Comparison of ENCODE assay signal across 9 mouse cellular contexts in the genomic region with DNA sequence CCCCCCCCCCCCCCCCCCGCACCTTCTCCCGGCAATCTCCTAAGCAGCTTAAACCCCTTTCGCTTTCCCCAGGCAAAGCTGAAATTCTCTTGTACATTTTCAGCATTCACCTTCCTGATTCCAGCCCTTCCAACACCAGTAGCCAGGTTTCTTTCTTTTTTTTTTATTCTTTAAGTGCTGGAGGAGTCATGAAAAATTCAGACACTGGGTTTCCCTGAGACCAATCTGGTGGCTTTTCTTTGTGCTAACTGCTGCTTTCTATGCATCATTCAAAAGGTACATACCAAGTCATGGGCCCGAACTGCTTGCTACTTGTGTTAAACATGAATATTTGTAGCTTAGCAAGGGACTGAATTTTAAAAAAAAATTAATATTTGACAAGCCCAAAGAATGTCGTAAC.
DNase-seq lines count a peak whose midpoint lies in the region; ATAC-seq and TF ChIP-seq lines count a peak whose summit lies in the region.
"Had no signal": no experiment of that assay in that cellular context is flagged by ENCODE, and none has a peak within 500 bp of the region (broad histone marks: within the 10 kb centered on the region; RNA-seq: fewer than 3 reads in every experiment).

No protein-coding gene starts in this region.

- no peak overlapping the region for H3K27ac ChIP-seq in heart, embryonic 11.5 days (ENCODE audit: low read depth, low read length)
- no peak overlapping the region for H3K27ac ChIP-seq in neural tube, embryonic 12.5 days
- no peak overlapping the region for H3K27ac ChIP-seq in neural tube, embryonic 15.5 days (replicated peaks)
- peak overlapping the region; percentile 4; the same call in 1 of the 2 replicates for H3K27ac ChIP-seq in midbrain, embryonic 16.5 days (ENCODE audit: low read length)
- no peak overlapping the region for H3K27ac ChIP-seq in cerebellum, adult 2 months (ENCODE audit: insufficient read depth, low read length)

- H3K4me2 ChIP-seq in heart, embryonic 11.5 days, result peak overlapping the region; percentile 39
- peak overlapping the region; percentile 24; the same call in 1 of the 2 replicates for H3K4me2 ChIP-seq in neural tube, embryonic 12.5 days (replicated peaks)
- H3K4me2 ChIP-seq in neural tube, embryonic 15.5 days, result no peak overlapping the region
- H3K4me2 ChIP-seq in midbrain, embryonic 16.5 days (ENCODE audit: low read length), result peak overlapping the region; percentile 57

- intact Hi-C loops in heart, postnatal 25 days (cut with DNase I), result no loop called here

- no peaks in the 10 kb centered on the region for H3K9me3 ChIP-seq in heart, embryonic 11.5 days (replicated peaks; ENCODE audit: control insufficient read depth, low read length)
- H3K9me3 ChIP-seq in neural tube, embryonic 12.5 days, result no peaks in the 10 kb centered on the region
- H3K9me3 ChIP-seq in neural tube, embryonic 15.5 days (replicated peaks), result no peaks in the 10 kb centered on the region
- no peaks in the 10 kb centered on the region for H3K9me3 ChIP-seq in midbrain, embryonic 16.5 days (replicated peaks; ENCODE audit: control insufficient read depth, low read length, poor library complexity, severe bottlenecking)

- TF ChIP-seq POLR2A in cerebellum, adult 2 months (IDR thresholded peaks at IDR 0.05; ENCODE audit: borderline replicate concordance, insufficient read depth, low read length), result no peak

- no peak for TF ChIP-seq CTCF in cerebellum, adult 2 months (IDR thresholded peaks at IDR 0.05; ENCODE audit: borderline replicate concordance, insufficient read depth, low read depth, low read length)

- H3K4me3 ChIP-seq in heart, embryonic 11.5 days (ENCODE audit: low read depth, low read length), result no peak overlapping the region
- no peak overlapping the region for H3K4me3 ChIP-seq in neural tube, embryonic 12.5 days
- no peak overlapping the region for H3K4me3 ChIP-seq in neural tube, embryonic 15.5 days (replicated peaks)
- H3K4me3 ChIP-seq in midbrain, embryonic 16.5 days (ENCODE audit: low read depth, low read length), result peak overlapping the region; percentile 23; the same call in 1 of the 2 replicates
- H3K4me3 ChIP-seq in cerebellum, adult 2 months (replicated peaks; ENCODE audit: insufficient read depth, low read depth, low read length), result no peak overlapping the region

- H3K4me1 ChIP-seq in heart, embryonic 11.5 days (ENCODE audit: control insufficient read depth, insufficient read depth, low read length), result 0 out of 2 replicates have a peak, but pooled peaks cover 4% of the 10 kb centered on the region
- H3K4me1 ChIP-seq in neural tube, embryonic 12.5 days, result no peaks in the 10 kb centered on the region
- H3K4me1 ChIP-seq in neural tube, embryonic 15.5 days, result no peaks in the 10 kb centered on the region
- peaks cover 24% of the 10 kb centered on the region for H3K4me1 ChIP-seq in midbrain, embryonic 16.5 days (ENCODE audit: control insufficient read depth, insufficient read depth, low read length)
- no peaks in the 10 kb centered on the region for H3K4me1 ChIP-seq in cerebellum, adult 2 months (ENCODE audit: control insufficient read depth, insufficient read depth, low read length)

- no peak for DNase-seq in heart, postnatal 25 days (ENCODE audit: low spot score)
- DNase-seq in induced T-regulatory cell, adult 2 months (ENCODE audit: low read depth), result peak; percentile 1
- DNase-seq in cerebellum, adult 11 months, result no peak
- no peak for DNase-seq in cerebellum, adult 2 months
- DNase-seq: B cell, adult 2 months had no signal

- no peaks in the 10 kb centered on the region for H3K27me3 ChIP-seq in heart, embryonic 11.5 days (ENCODE audit: control insufficient read depth, insufficient read depth, low read length)
- H3K27me3 ChIP-seq in neural tube, embryonic 12.5 days (replicated peaks), result no peaks in the 10 kb centered on the region
- H3K27me3 ChIP-seq in neural tube, embryonic 15.5 days (replicated peaks), result no peaks in the 10 kb centered on the region
- H3K27me3 ChIP-seq in midbrain, embryonic 16.5 days (ENCODE audit: control insufficient read depth, insufficient read depth, low read depth, low read length), result no peaks in the 10 kb centered on the region
- H3K27me3 ChIP-seq in cerebellum, adult 2 months (ENCODE audit: control insufficient read depth, insufficient read depth, low read length), result no peaks in the 10 kb centered on the region

- no peak for ATAC-seq in heart, embryonic 11.5 days (replicated peaks; ENCODE audit: insufficient number of reproducible peaks, low FRiP score, low TSS enrichment)
- no peak for ATAC-seq in neural tube, embryonic 12.5 days (ENCODE audit: low FRiP score, low read depth)
- no peak for ATAC-seq in neural tube, embryonic 15.5 days (ENCODE audit: low FRiP score)
- no peak for ATAC-seq in midbrain, embryonic 16.5 days

- WGBS in heart, embryonic 11.5 days (ENCODE audit: insufficient replicate concordance), result 64% methylated on average over 5 of the region's 5 CpGs
- 74% methylated on average over 5 of the region's 5 CpGs for WGBS in neural tube, embryonic 12.5 days
- WGBS in neural tube, embryonic 15.5 days, result 75% methylated on average over 5 of the region's 5 CpGs
- WGBS in midbrain, embryonic 16.5 days, result 24% methylated on average over 5 of the region's 5 CpGs
- 54% methylated on average over 5 of the region's 5 CpGs for WGBS in cerebellum, adult 2 months

- H3K9ac ChIP-seq in heart, embryonic 11.5 days (ENCODE audit: low read depth, low read length), result no peak overlapping the region
- H3K9ac ChIP-seq in neural tube, embryonic 12.5 days, result no peak overlapping the region
- no peak overlapping the region for H3K9ac ChIP-seq in neural tube, embryonic 15.5 days (replicated peaks)
- no peak overlapping the region for H3K9ac ChIP-seq in midbrain, embryonic 16.5 days (ENCODE audit: low read depth, low read length)

- H3K36me3 ChIP-seq in heart, embryonic 11.5 days (ENCODE audit: control insufficient read depth, insufficient read depth, low read length), result no peaks in the 10 kb centered on the region
- H3K36me3 ChIP-seq in neural tube, embryonic 12.5 days, result no peaks in the 10 kb centered on the region
- H3K36me3 ChIP-seq in neural tube, embryonic 15.5 days, result no peaks in the 10 kb centered on the region
- no peaks in the 10 kb centered on the region for H3K36me3 ChIP-seq in midbrain, embryonic 16.5 days (ENCODE audit: control insufficient read depth, insufficient read depth, low read length)
